Mouse (Mus musculus) cerebellum, adult 9-10 months (tissue): ENCODE results near the gene Obsl1.

Experiments used
- DNase-seq: peaks from one replicate; pipeline ENCODE4 v3.0.0; 2022

Gene Obsl1

GRCm38 (mm10) chr1:75450314-75451005, 55.8 kb downstream of the Obsl1 start, which contains the start of gene Asic4:
Asic4 (plus strand) TSS chr1:75450436.
- DNase-seq, result no peak

GRCm38 (mm10) chr1:75449377-75450135, 56.7 kb downstream of the Obsl1 start:
- no peak for DNase-seq

GRCm38 (mm10) chr1:75448937-75449336, 57.3 kb downstream of the Obsl1 start:
- no peak for DNase-seq

GRCm38 (mm10) chr1:75448052-75448431, 58.2 kb downstream of the Obsl1 start:
- DNase-seq, result no peak

GRCm38 (mm10) chr1:75447265-75448051, 58.8 kb downstream of the Obsl1 start:
- DNase-seq, result no peak

GRCm38 (mm10) chr1:75446656-75447055, 59.6 kb downstream of the Obsl1 start:
- DNase-seq, result peak; percentile 60

- peak; percentile 92 for DNase-seq
Observed at GRCm38 (mm10) chr1:75445751-75446611, 60.3 kb downstream of the Obsl1 start.

GRCm38 (mm10) chr1:75445141-75445701, 61.0 kb downstream of the Obsl1 start:
- peak; percentile 75 for DNase-seq

- DNase-seq, result peak; percentile 72
Observed at GRCm38 (mm10) chr1:75444208-75444607, 62.0 kb downstream of the Obsl1 start.

- DNase-seq, result peak; percentile 81
Observed at GRCm38 (mm10) chr1:75443247-75444024, 62.8 kb downstream of the Obsl1 start.

GRCm38 (mm10) chr1:75442811-75443210, 63.4 kb downstream of the Obsl1 start:
- peak; percentile 95 for DNase-seq

GRCm38 (mm10) chr1:75442171-75442570, 64.1 kb downstream of the Obsl1 start:
- peak; percentile 86 for DNase-seq

- peak; percentile 73 for DNase-seq
Observed at GRCm38 (mm10) chr1:75441471-75441996, 64.7 kb downstream of the Obsl1 start.

GRCm38 (mm10) chr1:75440661-75441060, 65.6 kb downstream of the Obsl1 start:
- peak; percentile 78 for DNase-seq

GRCm38 (mm10) chr1:75438782-75439181, 67.5 kb downstream of the Obsl1 start:
- peak; percentile 54 for DNase-seq

GRCm38 (mm10) chr1:75435475-75436328, 70.5 kb downstream of the Obsl1 start, which contains the start of gene Gmppa:
Gmppa (plus strand) TSS chr1:75435930.
- peak; percentile 85 for DNase-seq
